Mouse (Mus musculus) hindbrain, embryonic 16.5 days (tissue): ENCODE measurements around the gene Htr3b. TPM values are rescaled to one million over a fixed set of nuclear protein-coding genes. Genes with fewer than 3 reads are reported as not detected.

Experiments used
- ATAC-seq: fragments of 200-750 bp; cut with Nextera tagmentation; 2 replicates; pipeline ENCODE4 v1.8.0; 2017; ENCODE audit warnings: moderate TSS enrichment, moderate library complexity
- H3K27ac ChIP-seq: fragments of 300-500 bp; sonication (generic); 2 replicates; pipeline ENCODE4 v1.5.1; 2014; ENCODE audit warnings: low read depth, mild to moderate bottlenecking, control low read depth, low read length, moderate library complexity
- H3K27me3 ChIP-seq: fragments of 300-500 bp; sonication (generic); replicated peaks from 2 replicates; pipeline ENCODE4 v1.6.1; 2014; ENCODE audit warnings: low read length; ENCODE audit not compliant: control insufficient read depth, insufficient read depth
- H3K36me3 ChIP-seq: fragments of 300-500 bp; sonication (generic); 2 replicates; pipeline ENCODE4 v1.6.1; 2014; ENCODE audit warnings: mild to moderate bottlenecking, low read length, moderate library complexity, mixed read lengths; ENCODE audit not compliant: control insufficient read depth, insufficient read depth
- H3K4me1 ChIP-seq: fragments of 300-500 bp; sonication (generic); 2 replicates; pipeline ENCODE4 v1.6.1; 2014; ENCODE audit warnings: low read depth, low read length; ENCODE audit not compliant: control insufficient read depth, insufficient read depth
- H3K4me2 ChIP-seq: fragments of 300-500 bp; sonication (generic); 2 replicates; pipeline ENCODE4 v1.6.1; 2014; ENCODE audit warnings: mild to moderate bottlenecking, low read length, control low read depth, moderate library complexity
- H3K4me3 ChIP-seq: fragments of 300-500 bp; sonication (generic); 2 replicates; pipeline ENCODE4 v1.5.1; 2014; ENCODE audit warnings: mild to moderate bottlenecking, low read length, control low read depth, moderate library complexity
- H3K9ac ChIP-seq: fragments of 300-500 bp; sonication (generic); 2 replicates; pipeline ENCODE4 v1.6.1; 2014; ENCODE audit warnings: low read depth, mild to moderate bottlenecking, control low read depth, low read length, moderate library complexity
- H3K9me3 ChIP-seq: fragments of 300-500 bp; sonication (generic); 2 replicates; pipeline ENCODE4 v1.6.1; 2014; ENCODE audit warnings: mild to moderate bottlenecking, low read length, moderate library complexity; ENCODE audit not compliant: control insufficient read depth
- WGBS: fragments of 180-500 bp; shearing (Covaris S2); extraction: QIAGEN DNeasy Blood & Tissue Kit; methylation state at CpG from one replicate; pipeline ENCODE4 v1.1.7; 2014; 5-methylcytosine and 5-hydroxymethylcytosine counted together
- polyA plus RNA-seq: library from polyadenylated mRNA; unstranded; fragments of >200 nt; fragmentation: Nextera tagmentation; extraction: Ambion mirVana; gene quantifications from 2 replicates; pipeline ENCODE4 v1.2.1, GENCODE M21; 2015

Htr3b gene
- polyA plus RNA-seq, 1 experiment from 2014 or later, result 0.40 TPM

DNA sequence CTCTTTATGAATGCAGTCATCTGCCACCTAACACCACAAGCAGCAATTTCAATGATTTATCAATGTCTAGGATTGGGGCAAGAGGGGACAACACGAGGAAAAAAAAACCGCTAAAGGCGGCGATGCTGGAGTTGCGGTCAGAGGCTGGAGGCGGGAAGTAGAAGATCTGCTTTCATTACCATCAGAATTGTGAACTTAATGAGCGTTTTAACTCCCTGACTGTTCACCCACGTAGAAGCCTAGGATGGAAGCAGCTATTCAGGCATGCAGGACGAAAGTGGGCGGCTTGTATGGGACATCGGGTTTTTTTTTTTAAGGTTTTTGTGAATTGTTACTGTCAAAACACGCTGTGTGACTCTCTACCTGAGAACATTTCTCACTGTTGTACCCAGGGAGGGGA is 3.5 kb downstream of the Htr3b start:
- 14% methylated on average over 12 of the region's 12 CpGs for WGBS
- no peaks in the 10 kb centered on the region for H3K9me3 ChIP-seq
- no peak overlapping the region for H3K4me3 ChIP-seq
- peak overlapping the region; percentile 36 for H3K4me2 ChIP-seq
- H3K27me3 ChIP-seq, result no peaks in the 10 kb centered on the region; the same call in 1 of the 2 replicates
- no peak for ATAC-seq
- no peaks in the 10 kb centered on the region; the same call in 1 of the 2 replicates for H3K4me1 ChIP-seq
- no peaks in the 10 kb centered on the region for H3K36me3 ChIP-seq
- no peak overlapping the region for H3K9ac ChIP-seq
- H3K27ac ChIP-seq, result no peak overlapping the region

DNA sequence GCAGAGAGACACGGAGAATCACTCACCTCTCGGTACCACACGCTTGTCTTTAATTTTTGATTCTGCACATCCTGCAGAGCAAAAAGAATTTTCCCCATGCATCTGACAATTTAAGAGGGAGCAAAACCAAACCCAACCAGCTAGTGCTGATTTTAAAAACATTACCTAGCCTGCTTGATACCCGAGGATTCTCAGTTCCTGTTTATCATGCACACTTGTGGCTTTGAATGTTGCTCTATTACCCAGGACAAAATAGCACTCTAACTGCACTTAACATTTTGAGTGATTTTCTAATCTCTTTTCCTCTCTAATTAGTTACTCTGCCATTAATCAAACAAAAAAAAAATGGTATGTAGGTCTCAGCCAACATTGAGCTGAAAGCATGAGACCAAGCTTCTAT is 17.2 kb downstream of the Htr3b start:
- no peaks in the 10 kb centered on the region for H3K4me1 ChIP-seq
- no peaks in the 10 kb centered on the region for H3K27me3 ChIP-seq
- H3K9ac ChIP-seq, result no peak overlapping the region
- 88% methylated on average over 4 of the region's 4 CpGs for WGBS
- no peak overlapping the region for H3K4me2 ChIP-seq
- no peaks in the 10 kb centered on the region for H3K9me3 ChIP-seq
- no peaks in the 10 kb centered on the region for H3K36me3 ChIP-seq
- no peak overlapping the region for H3K27ac ChIP-seq
- H3K4me3 ChIP-seq, result no peak overlapping the region
- ATAC-seq, result no peak

DNA sequence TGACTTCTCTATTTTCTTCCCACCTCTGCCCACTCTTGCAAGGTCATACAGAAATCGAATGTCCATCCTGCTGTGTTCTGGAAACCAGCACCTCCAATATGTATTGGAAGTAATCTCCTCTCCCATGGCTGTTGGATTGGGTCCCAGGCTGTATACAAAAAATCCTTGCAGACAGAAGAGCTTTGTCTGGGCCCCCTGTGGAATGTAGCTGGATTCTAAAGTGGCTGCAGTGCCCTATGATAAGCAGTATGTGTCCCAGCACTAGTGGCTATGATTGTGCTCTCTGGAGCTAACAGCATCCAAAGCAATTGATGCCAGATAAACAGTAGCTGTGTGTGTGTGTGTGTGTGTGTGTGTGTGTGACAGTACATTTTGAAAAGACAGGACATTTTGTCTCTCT is 22.4 kb downstream of the Htr3b start:
- 54% methylated on average over 1 of the region's 1 CpGs for WGBS
- Histone ChIP-seq H3K27ac (no peak overlapping the region), H3K36me3 (no peaks in the 10 kb centered on the region), H3K9ac (no peak overlapping the region), H3K4me3 (no peak overlapping the region), H3K4me2 (no peak overlapping the region), H3K4me1 (no peaks in the 10 kb centered on the region), H3K27me3 (no peaks in the 10 kb centered on the region), H3K9me3 (no peaks in the 10 kb centered on the region)
- ATAC-seq, result no peak

DNA sequence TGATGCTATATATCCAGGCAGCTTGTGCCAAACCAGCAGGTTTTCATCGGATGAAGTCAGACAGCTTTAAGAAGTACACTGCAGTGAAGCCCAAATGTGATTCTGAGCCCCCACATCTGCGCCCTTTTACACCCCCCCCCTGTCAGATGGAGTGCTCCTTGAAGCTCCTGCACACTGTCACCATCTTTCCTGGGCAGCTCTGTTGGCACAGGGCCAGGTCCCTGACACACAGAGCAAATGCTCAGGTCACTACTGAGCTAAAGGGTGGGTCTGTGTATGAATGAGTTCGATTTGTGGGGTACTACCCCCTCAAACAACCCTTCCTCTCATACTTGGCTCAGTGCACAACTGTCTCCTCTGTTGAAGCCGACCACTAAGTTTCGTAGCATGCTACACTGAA is 35.4 kb downstream of the Htr3b start:
- Histone ChIP-seq H3K9ac (no peak overlapping the region), H3K4me1 (no peaks in the 10 kb centered on the region), H3K4me3 (no peak overlapping the region), H3K36me3 (no peaks in the 10 kb centered on the region), H3K27ac (no peak overlapping the region), H3K4me2 (no peak overlapping the region), H3K9me3 (no peaks in the 10 kb centered on the region), H3K27me3 (no peaks in the 10 kb centered on the region)
- WGBS, result 75% methylated on average over 5 of the region's 5 CpGs
- no peak for ATAC-seq

DNA sequence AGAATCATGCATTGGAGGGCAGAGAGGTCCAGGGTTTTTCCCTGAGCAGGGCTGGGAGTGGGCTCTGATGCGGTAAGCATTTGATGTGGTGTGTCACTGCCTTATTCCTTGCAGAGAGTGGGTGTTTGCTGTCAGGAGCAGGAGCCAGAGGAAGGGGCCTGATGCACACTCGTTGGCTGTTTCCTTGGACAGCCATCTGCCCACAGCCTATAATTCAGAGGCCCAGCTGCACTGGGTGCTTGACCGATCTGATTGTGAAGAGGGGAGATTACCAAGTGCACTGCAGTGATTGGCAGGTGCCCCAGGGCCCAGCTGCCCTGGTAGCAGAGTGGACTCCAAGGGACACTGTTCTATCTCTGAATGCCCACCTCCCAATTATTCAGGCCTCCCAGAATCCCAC is 36.0 kb downstream of the Htr3b start:
- Histone ChIP-seq H3K4me1 (no peaks in the 10 kb centered on the region), H3K4me2 (no peak overlapping the region), H3K27ac (no peak overlapping the region), H3K9me3 (no peaks in the 10 kb centered on the region), H3K36me3 (no peaks in the 10 kb centered on the region), H3K27me3 (no peaks in the 10 kb centered on the region), H3K9ac (no peak overlapping the region), H3K4me3 (no peak overlapping the region)
- no peak for ATAC-seq
- WGBS, result 38% methylated on average over 3 of the region's 3 CpGs

DNA sequence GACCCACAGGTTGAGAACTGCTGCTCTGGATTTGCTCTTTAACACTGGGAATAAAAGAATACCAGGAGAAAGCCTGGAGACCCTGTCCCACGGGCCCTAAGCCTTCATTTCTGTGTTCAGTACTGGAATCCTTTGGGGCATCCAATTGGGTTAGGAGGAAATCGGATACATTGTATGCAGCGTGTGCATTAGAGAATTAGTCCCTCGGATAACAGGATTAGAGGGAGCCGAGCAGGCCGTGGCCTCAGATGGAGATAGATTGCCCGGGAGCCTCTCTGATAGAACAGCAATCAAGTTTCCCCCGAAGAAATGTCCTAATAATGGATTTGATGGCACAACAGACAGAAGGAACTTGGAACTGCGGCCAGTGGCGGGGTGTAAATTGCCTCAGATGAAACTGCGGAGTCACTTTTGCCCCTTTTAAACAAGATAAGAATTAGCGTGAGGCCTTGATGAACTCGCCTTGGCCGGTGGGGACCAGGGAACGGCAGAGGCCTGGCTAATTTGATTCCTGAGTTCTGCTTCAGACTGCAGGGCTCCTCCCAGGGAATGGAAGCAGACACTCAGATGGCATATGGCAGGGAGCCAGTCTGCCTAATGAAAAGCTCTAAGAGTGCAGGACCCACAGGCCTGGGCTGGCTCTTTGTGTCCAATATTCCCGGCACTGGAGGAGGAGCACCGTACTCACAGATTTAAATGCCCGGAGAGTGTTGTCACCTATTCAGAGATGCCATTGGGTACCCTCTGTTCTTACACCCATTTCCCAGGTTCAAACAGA is 48.6 kb downstream of the Htr3b start:
- no peaks in the 10 kb centered on the region for H3K9me3 ChIP-seq
- H3K36me3 ChIP-seq, result no peaks in the 10 kb centered on the region
- peak; percentile 72; the same call in 1 of the 2 replicates for ATAC-seq
- no peak overlapping the region for H3K9ac ChIP-seq
- 40% methylated on average over 18 of the region's 18 CpGs for WGBS
- H3K27me3 ChIP-seq, result no peaks in the 10 kb centered on the region
- H3K4me3 ChIP-seq, result no peak overlapping the region
- H3K4me2 ChIP-seq, result no peak overlapping the region
- H3K27ac ChIP-seq, result no peak overlapping the region
- peaks cover under 1% of the 10 kb centered on the region; the same call in 1 of the 2 replicates for H3K4me1 ChIP-seq

DNA sequence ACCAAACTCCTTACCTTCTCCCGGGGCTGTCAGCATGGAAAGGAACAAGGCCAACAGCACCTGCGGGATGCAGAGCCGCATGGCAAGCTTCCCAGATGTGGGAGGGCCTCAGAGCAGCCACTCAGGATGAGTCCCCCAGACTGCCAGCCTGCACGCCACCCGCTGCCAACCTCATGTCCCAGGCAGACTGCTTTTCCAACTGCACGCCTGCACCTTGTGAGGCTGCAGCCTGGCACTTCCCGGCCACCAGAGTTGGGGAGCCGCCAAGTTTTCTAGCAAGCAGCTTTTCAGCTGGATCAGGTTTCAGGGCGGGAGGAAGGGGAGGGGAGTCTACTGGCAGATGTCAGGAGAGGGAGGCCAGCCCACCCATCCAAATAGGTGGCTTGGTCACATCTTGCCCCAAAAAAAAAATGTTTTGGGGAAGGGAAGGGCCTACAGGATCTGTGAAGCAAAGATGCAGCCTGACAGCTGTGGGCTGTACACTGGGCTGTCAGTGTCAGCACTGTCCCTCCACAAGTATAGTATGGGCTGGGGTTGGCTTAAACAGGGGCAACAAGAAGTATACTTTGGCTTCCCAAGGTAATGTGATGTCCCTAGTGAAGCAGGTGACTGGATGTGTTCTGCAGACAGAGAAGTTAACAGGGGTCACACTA is 53.8 kb downstream of the Htr3b start, which contains the start of gene Htr3a:
Gene Htr3a, minus strand, starts transcription at position 215 of the 653 bp plus-strand sequence.
- Histone ChIP-seq H3K27me3 (no peaks in the 10 kb centered on the region), H3K4me1 (peaks cover 9% of the 10 kb centered on the region; the same call in 1 of the 2 replicates), H3K9me3 (no peaks in the 10 kb centered on the region), H3K27ac (peak within 1 kb of the TSS; percentile 4), H3K4me2 (no peak within 1 kb of the TSS), H3K4me3 (no peak within 1 kb of the TSS), H3K36me3 (no peaks in the 10 kb centered on the region), H3K9ac (no peak within 1 kb of the TSS)
- 6% methylated on average over 9 of the region's 9 CpGs for WGBS
- peak; percentile 94 for ATAC-seq

DNA sequence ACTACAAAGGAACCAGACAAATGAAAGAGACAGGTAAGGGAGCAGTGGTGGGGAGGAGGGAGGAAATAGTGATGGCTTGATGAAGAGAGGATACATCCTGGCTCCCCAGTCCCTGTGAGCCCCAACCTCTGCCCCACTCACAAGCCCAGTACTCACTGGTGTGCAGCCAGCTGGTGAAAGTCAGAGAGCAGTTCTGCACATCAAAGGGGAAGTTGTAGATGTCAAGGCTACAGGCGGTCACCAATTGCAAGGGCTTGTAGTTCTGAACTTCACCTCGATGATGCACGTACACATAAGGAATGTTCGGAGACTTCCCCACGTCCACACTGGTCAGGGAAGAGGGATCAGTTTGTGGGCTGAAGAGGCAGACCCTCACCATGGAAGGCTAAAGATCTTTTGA is 60.4 kb downstream of the Htr3b start:
- no peak overlapping the region for H3K9ac ChIP-seq
- no peaks in the 10 kb centered on the region for H3K36me3 ChIP-seq
- 83% methylated on average over 5 of the region's 5 CpGs for WGBS
- no peaks in the 10 kb centered on the region for H3K27me3 ChIP-seq
- no peak overlapping the region for H3K4me2 ChIP-seq
- no peaks in the 10 kb centered on the region for H3K9me3 ChIP-seq
- H3K4me1 ChIP-seq, result no peaks in the 10 kb centered on the region; the same call in 1 of the 2 replicates
- no peak for ATAC-seq
- no peak overlapping the region for H3K27ac ChIP-seq
- no peak overlapping the region for H3K4me3 ChIP-seq

DNA sequence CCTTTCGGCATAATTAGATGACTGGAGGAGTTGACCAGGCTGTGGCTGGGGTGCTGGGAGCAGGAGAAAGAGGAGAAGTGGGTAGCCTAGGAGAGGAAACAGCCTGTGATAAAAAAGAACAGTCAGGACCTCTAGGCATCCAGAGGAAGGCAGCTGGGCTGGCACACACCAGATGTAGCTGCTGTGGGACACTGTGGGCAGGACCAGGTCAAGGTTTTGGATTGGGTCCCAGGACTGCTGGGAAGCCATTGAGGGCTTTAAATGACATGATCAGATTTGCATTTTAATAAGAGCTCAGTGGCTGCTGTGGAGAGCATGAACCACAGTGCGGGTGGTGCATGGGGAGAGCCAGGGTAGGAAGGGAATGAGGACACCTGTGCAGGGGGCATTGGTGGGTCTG is 61.0 kb downstream of the Htr3b start:
- 54% methylated on average over 2 of the region's 2 CpGs for WGBS

More for the DNA sequence above, 61.0 kb downstream of the Htr3b start:
- ATAC-seq, result no peak
- Histone ChIP-seq H3K9ac (no peak overlapping the region), H3K36me3 (no peaks in the 10 kb centered on the region), H3K4me3 (no peak overlapping the region), H3K4me2 (no peak overlapping the region), H3K9me3 (no peaks in the 10 kb centered on the region), H3K27ac (no peak overlapping the region), H3K27me3 (no peaks in the 10 kb centered on the region), H3K4me1 (no peaks in the 10 kb centered on the region; the same call in 1 of the 2 replicates)
